Mouse (Mus musculus): Measurements from ENCODE around the gene Scamp5. TPM values are rescaled to one million over a fixed set of nuclear protein-coding genes. Genes with fewer than 3 reads are reported as not detected.

Gene Scamp5
- 3.6 TPM for polyA plus RNA-seq (2014; fragmentation: Illumina TruSeq; extraction: RNeasy Lipid Tissue Mini Kit (QIAGEN cat#74804))

GRCm38 (mm10) chr9:57467896-57468549, at the start of gene Scamp5:
TSS of gene Scamp5 (minus strand) at chr9:57468060.

GRCm38 (mm10) chr9:57503622-57504380, 35.9 kb upstream of the Scamp5 start, which contains the start of gene Rpp25:
TSS of gene Rpp25 (plus strand) at chr9:57504026.

DNA sequence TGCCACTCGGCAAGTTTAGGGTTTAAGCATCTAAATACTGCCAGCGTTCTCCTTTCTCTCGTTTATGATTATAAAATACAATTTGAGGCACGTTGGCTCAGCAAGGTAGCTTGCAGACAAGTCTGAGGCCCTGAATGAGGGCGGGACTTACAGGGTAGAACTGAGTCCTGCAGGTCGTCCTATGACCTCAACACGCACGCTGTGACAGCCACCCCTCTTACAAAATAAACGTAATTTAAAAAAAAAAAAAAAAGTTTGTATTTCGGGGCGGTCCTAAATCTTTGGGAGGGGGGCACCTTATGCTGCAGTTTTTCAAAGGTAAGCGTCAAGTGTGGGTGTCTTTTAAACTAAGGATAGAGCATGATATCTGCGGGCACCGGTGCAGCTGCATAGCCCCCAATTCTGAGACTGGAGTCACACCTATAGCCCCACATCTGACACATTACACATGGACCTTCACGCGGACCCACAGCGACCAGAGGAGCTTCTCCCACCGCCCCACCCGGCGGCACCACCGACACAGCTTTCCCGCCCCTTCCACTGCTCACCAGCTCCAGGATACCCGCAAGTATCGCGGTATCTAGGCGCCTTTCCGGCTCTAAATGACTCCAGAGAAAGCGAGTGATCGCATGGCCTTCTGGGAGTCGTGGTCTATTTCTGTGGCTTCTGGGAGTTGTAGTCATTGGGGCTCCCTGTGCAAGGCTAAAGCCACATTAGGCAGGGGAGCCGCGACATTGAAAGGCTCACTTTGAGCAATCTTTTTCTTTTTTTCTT, 28.2 kb downstream of the Scamp5 start, which contains the start of gene Ppcdc:
Gene Ppcdc (minus strand): TSS at position 603 of the 774 bp plus-strand sequence.

Other genes starting within 250 kb of the Scamp5 start
- gene Trcg1, start 231.5 kb downstream of the Scamp5 start, polyA plus RNA-seq (2014; fragmentation: Illumina TruSeq; extraction: RNeasy Lipid Tissue Mini Kit (QIAGEN cat#74804)) = not detected
- 2.1 TPM for gene 1700017B05Rik, start 205.4 kb downstream of the Scamp5 start, polyA plus RNA-seq (2014; fragmentation: Illumina TruSeq; extraction: RNeasy Lipid Tissue Mini Kit (QIAGEN cat#74804))
- gene Ppcdc, start 27.9 kb downstream of the Scamp5 start, polyA plus RNA-seq (2014; fragmentation: Illumina TruSeq; extraction: RNeasy Lipid Tissue Mini Kit (QIAGEN cat#74804)) = 2.3 TPM
- 1.9 TPM for gene Rpp25, start 36.0 kb upstream of the Scamp5 start, polyA plus RNA-seq (2014; fragmentation: Illumina TruSeq; extraction: RNeasy Lipid Tissue Mini Kit (QIAGEN cat#74804))
- gene Cox5a, start 53.2 kb upstream of the Scamp5 start, polyA plus RNA-seq (2014; fragmentation: Illumina TruSeq; extraction: RNeasy Lipid Tissue Mini Kit (QIAGEN cat#74804)) = 247 TPM
- gene Fam219b, start 69.5 kb upstream of the Scamp5 start, polyA plus RNA-seq (2014; fragmentation: Illumina TruSeq; extraction: RNeasy Lipid Tissue Mini Kit (QIAGEN cat#74804)) = 7.9 TPM
- 8.7 TPM for gene Mpi, start 84.7 kb upstream of the Scamp5 start, polyA plus RNA-seq (2014; fragmentation: Illumina TruSeq; extraction: RNeasy Lipid Tissue Mini Kit (QIAGEN cat#74804))
- gene Scamp2, start 92.9 kb upstream of the Scamp5 start, polyA plus RNA-seq (2014; fragmentation: Illumina TruSeq; extraction: RNeasy Lipid Tissue Mini Kit (QIAGEN cat#74804)) = 16.2 TPM
- 4.5 TPM for gene Ulk3, start 121.4 kb upstream of the Scamp5 start, polyA plus RNA-seq (2014; fragmentation: Illumina TruSeq; extraction: RNeasy Lipid Tissue Mini Kit (QIAGEN cat#74804))
- not detected for gene Cplx3, start 138.2 kb upstream of the Scamp5 start, polyA plus RNA-seq (2014; fragmentation: Illumina TruSeq; extraction: RNeasy Lipid Tissue Mini Kit (QIAGEN cat#74804))
- not detected for gene Lman1l, start 152.7 kb upstream of the Scamp5 start, polyA plus RNA-seq (2014; fragmentation: Illumina TruSeq; extraction: RNeasy Lipid Tissue Mini Kit (QIAGEN cat#74804))
- 3.6 TPM for gene Csk, start 185.6 kb upstream of the Scamp5 start, polyA plus RNA-seq (2014; fragmentation: Illumina TruSeq; extraction: RNeasy Lipid Tissue Mini Kit (QIAGEN cat#74804))
- gene Cyp1a2, start 215.6 kb upstream of the Scamp5 start, polyA plus RNA-seq (2014; fragmentation: Illumina TruSeq; extraction: RNeasy Lipid Tissue Mini Kit (QIAGEN cat#74804)) = not detected
- gene Cyp1a1, start 219.9 kb upstream of the Scamp5 start, polyA plus RNA-seq (2014; fragmentation: Illumina TruSeq; extraction: RNeasy Lipid Tissue Mini Kit (QIAGEN cat#74804)) = not detected
- gene Edc3, start 240.5 kb upstream of the Scamp5 start, polyA plus RNA-seq (2014; fragmentation: Illumina TruSeq; extraction: RNeasy Lipid Tissue Mini Kit (QIAGEN cat#74804)) = 5.1 TPM